Mouse (Mus musculus) lung, adult 2 months (tissue): ENCODE results near the gene Qrich2.

Experiments used
- CTCF ChIP-seq: fragments of 200-500 bp; IDR thresholded peaks from 2 replicates; pipeline ENCODE4 v1.5.1; 2011; ENCODE audit warnings: mild to moderate bottlenecking, low read length, control low read depth; ENCODE audit not compliant: insufficient read depth
- POLR2A ChIP-seq: fragments of 200-500 bp; IDR thresholded peaks from 2 replicates; pipeline ENCODE4 v1.6.1; 2011; ENCODE audit warnings: low read depth, mild to moderate bottlenecking, control low read depth, low read length, borderline replicate concordance; ENCODE audit errors: extremely low read depth

GRCm38 (mm10) chr11:116435992-116436724 is 29.9 kb downstream of the Qrich2 start:
- TF ChIP-seq CTCF (no peak), POLR2A (no peak)
